Mouse (Mus musculus) testis, adult 2 months (tissue): ENCODE measurements around the gene Btbd11.

ENCODE experiments used
- CTCF ChIP-seq: fragments of 200-500 bp; IDR thresholded peaks from 2 replicates; pipeline ENCODE4 v1.5.1; 2012; ENCODE audit warnings: low read depth, mild to moderate bottlenecking, inconsistent platforms, low read length, moderate library complexity; ENCODE audit not compliant: control insufficient read depth, insufficient read depth, insufficient replicate concordance
- POLR2A ChIP-seq: fragments of 200-500 bp; IDR thresholded peaks from 2 replicates; pipeline ENCODE4 v1.6.1; 2012; ENCODE audit warnings: low read depth, mild to moderate bottlenecking, inconsistent platforms, low read length, moderate library complexity; ENCODE audit not compliant: control insufficient read depth

GRCm38 (mm10) chr10:85469341-85469740 is 82.7 kb downstream of the Btbd11 start:
- TF ChIP-seq CTCF (no peak), POLR2A (no peak)
